Mouse (Mus musculus) urinary bladder, adult 18-20 months (tissue): Measurements from ENCODE around the gene Shmt2.

Source experiments
- DNase-seq, 2 experiments: peaks; one replicate each; pipeline ENCODE4 v3.0.0; 2022; ENCODE audit warnings: low spot score in 2 of 2, mixed read lengths in 2 of 2

The Shmt2 gene

GRCm38 (mm10) chr10:127476541-127476940, 45.7 kb downstream of the Shmt2 start:
- no peak for DNase-seq

- no peak for DNase-seq
Observed at GRCm38 (mm10) chr10:127475175-127475574, 47.1 kb downstream of the Shmt2 start.

GRCm38 (mm10) chr10:127472722-127473121, 49.5 kb downstream of the Shmt2 start:
- no peak for DNase-seq

- DNase-seq: no peak
Observed at GRCm38 (mm10) chr10:127471281-127471988, 50.8 kb downstream of the Shmt2 start.
